Mouse (Mus musculus) megakaryocyte, embryonic 14.5 days (primary cell): ENCODE measurements at regions not wholly inside any gene's neighbourhood (a gene's known extent, or its start where the extent isn't known, plus 50 kb on each side); places are given as distances from the start of the nearest gene placed in this dataset.

ENCODE experiments used
- H3K27me3 ChIP-seq: replicated peaks from 2 replicates; pipeline ENCODE3; 2012; ENCODE audit warnings: inconsistent platforms
- H3K36me3 ChIP-seq: replicated peaks from 2 replicates; pipeline ENCODE3; 2012; ENCODE audit warnings: low read length, inconsistent platforms, mixed read lengths
- H3K4me1 ChIP-seq: 2 replicates; pipeline ENCODE4 v1.6.1; 2012; ENCODE audit warnings: inconsistent platforms
- H3K4me3 ChIP-seq: replicated peaks from 2 replicates; pipeline ENCODE3; 2012; ENCODE audit warnings: moderate library complexity, mild to moderate bottlenecking, inconsistent platforms
- H3K9me3 ChIP-seq: 2 replicates; pipeline ENCODE4 v1.6.1; 2012; ENCODE audit warnings: inconsistent platforms
- FLI1 ChIP-seq: IDR thresholded peaks from 2 replicates; pipeline ENCODE4 v1.6.1; 2012; ENCODE audit warnings: low read length, inconsistent platforms, mixed read lengths
- GATA1 ChIP-seq: IDR thresholded peaks from 3 replicates; pipeline ENCODE4 v1.6.1; 2012; ENCODE audit warnings: mixed read lengths, low read length, inconsistent platforms, borderline replicate concordance

GRCm38 (mm10) chr1:108282099-108282498 lies 692.3 kb downstream of the Serpinb8 start:
- no peaks in the 10 kb centered on the region for H3K4me1 ChIP-seq
- TF ChIP-seq GATA1 (no peak), FLI1 (no peak)
- peaks cover 9% of the 10 kb centered on the region for H3K9me3 ChIP-seq
- H3K36me3 ChIP-seq = no peaks in the 10 kb centered on the region
- no peaks in the 10 kb centered on the region for H3K27me3 ChIP-seq
- no peak overlapping the region for H3K4me3 ChIP-seq

GRCm38 (mm10) chr1:108286571-108286970 lies 696.8 kb downstream of the Serpinb8 start:
- no peaks in the 10 kb centered on the region for H3K4me1 ChIP-seq
- no peak overlapping the region for H3K4me3 ChIP-seq
- no peaks in the 10 kb centered on the region for H3K36me3 ChIP-seq
- no peak for TF ChIP-seq FLI1
- no peak for TF ChIP-seq GATA1
- H3K9me3 ChIP-seq = peaks cover 3% of the 10 kb centered on the region
- H3K27me3 ChIP-seq = no peaks in the 10 kb centered on the region
